ENCODE assay signal across 9 mouse cellular contexts in genomic region chr1:152497581-152497980, GRCm38 (mm10).
A peak's percentile ranks its signal among the peaks of the same experiment; 100 is the strongest.
DNase-seq lines count a peak whose midpoint lies in the region; ATAC-seq and TF ChIP-seq lines count a peak whose summit lies in the region.
"Had no signal": no experiment of that assay in that cellular context is flagged by ENCODE, and none has a peak within 500 bp of the region (broad histone marks: within the 10 kb centered on the region; RNA-seq: fewer than 3 reads in every experiment).

No protein-coding gene starts in this region.

- H3K27ac ChIP-seq in brown adipose tissue, adult 24 weeks (replicated peaks; ENCODE audit: low read depth, low read length): peak overlapping the region; percentile 68
- peak overlapping the region; percentile 30; the same call in 1 of the 2 replicates for H3K27ac ChIP-seq in intestine, postnatal 0 days (ENCODE audit: low read depth, low read length)
- H3K27ac ChIP-seq in lung, embryonic 14.5 days (ENCODE audit: low read depth): no peak overlapping the region
- H3K27ac ChIP-seq in forebrain, postnatal 0 days (ENCODE audit: low read depth, low read length): no peak overlapping the region
- H3K27ac ChIP-seq: midbrain, embryonic 12.5 days had no signal

- WGBS in intestine, postnatal 0 days: 9% methylated on average over 11 of the region's 11 CpGs
- 32% methylated on average over 11 of the region's 11 CpGs for WGBS in lung, embryonic 14.5 days
- 57% methylated on average over 11 of the region's 11 CpGs for WGBS in forebrain, postnatal 0 days

- peak; percentile 53 for DNase-seq in adrenal gland, adult 2 months
- no peak for DNase-seq in adrenal gland, postnatal 4 days (ENCODE audit: low spot score in 2 of 2)
- DNase-seq in lung, embryonic 14.5 days: peak; percentile 26
- no peak for DNase-seq in right cerebral cortex, postnatal 25 days
- DNase-seq in forebrain, postnatal 0 days: no peak

- ATAC-seq in intestine, postnatal 0 days: peak; percentile 69
- peak; percentile 41; the same call in 1 of the 2 replicates for ATAC-seq in lung, embryonic 14.5 days (ENCODE audit: insufficient read depth)
- no peak for ATAC-seq in frontal cortex, adult (ENCODE audit: low TSS enrichment)
- ATAC-seq in forebrain, postnatal 0 days: no peak

- peaks cover 10% of the 10 kb centered on the region for H3K4me1 ChIP-seq in brown adipose tissue, adult 24 weeks (ENCODE audit: control insufficient read depth, insufficient read depth, insufficient read length, low read length)
- peaks cover 5% of the 10 kb centered on the region; the same call in 1 of the 2 replicates for H3K4me1 ChIP-seq in intestine, postnatal 0 days (replicated peaks; ENCODE audit: control insufficient read depth, insufficient read depth, low read length)
- H3K4me1 ChIP-seq in lung, embryonic 14.5 days (ENCODE audit: insufficient read depth): no peaks in the 10 kb centered on the region; the same call in 1 of the 2 replicates
- no peaks in the 10 kb centered on the region for H3K4me1 ChIP-seq in forebrain, postnatal 0 days (ENCODE audit: insufficient read depth)

- H3K4me3 ChIP-seq in brown adipose tissue, adult 24 weeks (ENCODE audit: insufficient read depth, low read depth, low read length): peak overlapping the region; percentile 31
- peak overlapping the region; percentile 26 for H3K4me3 ChIP-seq in intestine, postnatal 0 days (ENCODE audit: low read depth, low read length)
- no peak overlapping the region for H3K4me3 ChIP-seq in lung, embryonic 14.5 days (ENCODE audit: low read depth, low read length)
- H3K4me3 ChIP-seq in forebrain, postnatal 0 days (ENCODE audit: low read depth, low read length): no peak overlapping the region
- H3K4me3 ChIP-seq: midbrain, embryonic 12.5 days had no signal

- no peaks in the 10 kb centered on the region for H3K27me3 ChIP-seq in intestine, postnatal 0 days (replicated peaks; ENCODE audit: control insufficient read depth, insufficient read depth, low read length)
- H3K27me3 ChIP-seq in lung, embryonic 14.5 days (ENCODE audit: insufficient read depth, low read length): no peaks in the 10 kb centered on the region
- no peaks in the 10 kb centered on the region for H3K27me3 ChIP-seq in forebrain, postnatal 0 days (ENCODE audit: insufficient read depth, low read length)
- H3K27me3 ChIP-seq: midbrain, embryonic 12.5 days had no signal

- H3K9ac ChIP-seq in intestine, postnatal 0 days (ENCODE audit: low read depth, low read length): peak overlapping the region; percentile 34; the same call in 1 of the 2 replicates
- peak overlapping the region; percentile 14; the same call in 1 of the 2 replicates for H3K9ac ChIP-seq in lung, embryonic 14.5 days
- no peak overlapping the region for H3K9ac ChIP-seq in forebrain, postnatal 0 days
- H3K9ac ChIP-seq: midbrain, embryonic 12.5 days had no signal

- H3K9me3 ChIP-seq in intestine, postnatal 0 days (ENCODE audit: control insufficient read depth): no peaks in the 10 kb centered on the region
- no peaks in the 10 kb centered on the region for H3K9me3 ChIP-seq in lung, embryonic 14.5 days (ENCODE audit: low read depth, low read length)
- no peaks in the 10 kb centered on the region for H3K9me3 ChIP-seq in forebrain, postnatal 0 days (ENCODE audit: low read length)
- H3K9me3 ChIP-seq: midbrain, embryonic 12.5 days had no signal

- no peak for TF ChIP-seq CTCF in intestine, postnatal 0 days (IDR thresholded peaks at IDR 0.05; ENCODE audit: low read depth)
- no peak for TF ChIP-seq CTCF in lung, embryonic 14.5 days (IDR thresholded peaks at IDR 0.05; ENCODE audit: low read depth)
- TF ChIP-seq CTCF in forebrain, postnatal 0 days (IDR thresholded peaks at IDR 0.05; ENCODE audit: low read depth): no peak

- H3K4me2 ChIP-seq in intestine, postnatal 0 days (replicated peaks; ENCODE audit: low read depth): peak overlapping the region; percentile 64
- H3K4me2 ChIP-seq in lung, embryonic 14.5 days: peak overlapping the region; percentile 21; the same call in 1 of the 2 replicates
- H3K4me2 ChIP-seq in forebrain, postnatal 0 days (ENCODE audit: low read depth): no peak overlapping the region
- H3K4me2 ChIP-seq: midbrain, embryonic 12.5 days had no signal

- H3K36me3 ChIP-seq in intestine, postnatal 0 days (ENCODE audit: control insufficient read depth, insufficient read depth): no peaks in the 10 kb centered on the region
- H3K36me3 ChIP-seq in lung, embryonic 14.5 days (ENCODE audit: insufficient read depth): no peaks in the 10 kb centered on the region
- no peaks in the 10 kb centered on the region for H3K36me3 ChIP-seq in forebrain, postnatal 0 days (ENCODE audit: insufficient read depth)
- H3K36me3 ChIP-seq: midbrain, embryonic 12.5 days had no signal

Comparison
In these comparisons a context has a peak if more than half of its experiments do, and no peak if none do; other contexts are left out.
1. DNase-seq: peak in adrenal gland, adult 2 months (single experiment) and lung, embryonic 14.5 days (single experiment); none in adrenal gland, postnatal 4 days (0 of 2), right cerebral cortex, postnatal 25 days (single experiment) and forebrain, postnatal 0 days (single experiment).
2. H3K27ac ChIP-seq: peak in brown adipose tissue, adult 24 weeks (single experiment) and intestine, postnatal 0 days (single experiment); none in lung, embryonic 14.5 days (single experiment) and forebrain, postnatal 0 days (single experiment).
3. H3K4me3 ChIP-seq: peak in brown adipose tissue, adult 24 weeks (single experiment) and intestine, postnatal 0 days (single experiment); none in lung, embryonic 14.5 days (single experiment) and forebrain, postnatal 0 days (single experiment).
4. ATAC-seq: peak in intestine, postnatal 0 days (single experiment) and lung, embryonic 14.5 days (single experiment); none in frontal cortex, adult (single experiment) and forebrain, postnatal 0 days (single experiment).